Mouse (Mus musculus) myocyte (in vitro differentiated cells): ENCODE measurements around the gene Ednrb. TPM values are rescaled to one million over a fixed set of nuclear protein-coding genes. Genes with fewer than 3 reads are reported as not detected.

Experiments
- H3K27me3 ChIP-seq: one replicate; pipeline ENCODE4 v1.6.1; 2011; ENCODE audit not compliant: control insufficient read depth, insufficient read depth, insufficient read length
- H3K36me3 ChIP-seq: one replicate; pipeline ENCODE4 v1.6.1; 2011; ENCODE audit not compliant: control insufficient read depth, insufficient read depth
- H3K4me2 ChIP-seq: one replicate; pipeline ENCODE4 v1.6.1; 2011; ENCODE audit warnings: low read depth, control low read depth
- H3K4me3 ChIP-seq: one replicate; pipeline ENCODE4 v1.5.1; 2011; ENCODE audit warnings: mild to moderate bottlenecking, control low read depth, moderate library complexity
- H3K79me2 ChIP-seq: one replicate; pipeline ENCODE4 v1.6.1; 2011; ENCODE audit not compliant: control insufficient read depth, insufficient read depth
- H3ac ChIP-seq: one replicate; pipeline ENCODE4 v1.6.1; 2011; ENCODE audit not compliant: control insufficient read depth, insufficient read length
- CEBPB ChIP-seq: IDR thresholded peaks from 2 replicates; pipeline ENCODE4 v1.6.1; 2011; ENCODE audit warnings: mild to moderate bottlenecking, moderate library complexity; ENCODE audit not compliant: poor library complexity, insufficient read depth, severe bottlenecking
- E2F4 ChIP-seq: IDR thresholded peaks from one replicate; pipeline ENCODE4 v1.6.1; 2011; ENCODE audit warnings: mild to moderate bottlenecking, control low read depth, moderate library complexity; ENCODE audit not compliant: insufficient read depth
- MAX ChIP-seq: IDR thresholded peaks from one replicate; pipeline ENCODE4 v1.6.1; 2011; ENCODE audit warnings: low read depth, mild to moderate bottlenecking, control low read depth
- MYOD1 ChIP-seq, 3 experiments: IDR thresholded peaks; one replicate each; pipeline ENCODE4 v1.6.1; 2011; ENCODE audit warnings: control low read depth in 2 of 3, low read depth in 2 of 3, mild to moderate bottlenecking in 2 of 3, moderate library complexity in 1 of 3; ENCODE audit not compliant: insufficient read length in 2 of 3, control insufficient read depth in 1 of 3
- MYOG ChIP-seq, 3 experiments: IDR thresholded peaks; one replicate each; pipeline ENCODE4 v1.6.1; 2011; ENCODE audit warnings: control low read depth in 2 of 3, low read depth in 2 of 3, mild to moderate bottlenecking in 2 of 3; ENCODE audit not compliant: insufficient read length in 2 of 3, control insufficient read depth in 1 of 3, insufficient read depth in 1 of 3
- POLR2A ChIP-seq: IDR thresholded peaks from one replicate; pipeline ENCODE4 v1.6.1; 2011; ENCODE audit warnings: low read depth, mild to moderate bottlenecking, control low read depth, moderate library complexity; ENCODE audit not compliant: insufficient read length
- POLR2AphosphoS2 ChIP-seq: IDR thresholded peaks from one replicate; pipeline ENCODE4 v1.6.1; 2011; ENCODE audit warnings: low read depth, control low read depth; ENCODE audit not compliant: insufficient read length
- REST ChIP-seq: IDR thresholded peaks from one replicate; pipeline ENCODE4 v1.6.1; 2011; ENCODE audit warnings: mild to moderate bottlenecking, control low read depth, moderate library complexity; ENCODE audit not compliant: insufficient read depth, insufficient read length
- SRF ChIP-seq: IDR thresholded peaks from one replicate; pipeline ENCODE4 v1.6.1; 2011; ENCODE audit warnings: low read depth; ENCODE audit not compliant: control insufficient read depth, insufficient read length
- TCF12 ChIP-seq: IDR thresholded peaks from one replicate; pipeline ENCODE4 v1.6.1; 2011; ENCODE audit warnings: mild to moderate bottlenecking, control low read depth; ENCODE audit not compliant: poor library complexity, insufficient read depth, severe bottlenecking
- TCF3 ChIP-seq: IDR thresholded peaks from one replicate; pipeline ENCODE4 v1.6.1; 2011; ENCODE audit warnings: low read depth, control low read depth; ENCODE audit not compliant: insufficient read length
- USF1 ChIP-seq: IDR thresholded peaks from one replicate; pipeline ENCODE4 v1.6.1; 2011; ENCODE audit warnings: low read depth, mild to moderate bottlenecking, control low read depth, moderate library complexity
- polyA plus RNA-seq: library from polyadenylated mRNA; unstranded; fragments of >200 nt; fragmentation: generic; extraction: Trizol; gene quantifications from one replicate; pipeline ENCODE4 v1.2.1, GENCODE M21; 2012; ENCODE audit warnings: missing spikeins

Ednrb gene
- polyA plus RNA-seq, 1 experiment: not detected

- TF ChIP-seq MYOG (IDR thresholded peaks at IDR 0.05; ENCODE audit: control insufficient read depth in 1 of 3, insufficient read depth in 1 of 3, insufficient read length in 2 of 3, low read depth in 2 of 3) (no peak), REST (no peak), MAX (no peak), POLR2AphosphoS2 (no peak), TCF3 (no peak)
- Histone ChIP-seq H3K36me3 (no peaks in the 10 kb centered on the region), H3K4me2 (no peak overlapping the region), H3K4me3 (no peak overlapping the region), H3ac (no peak overlapping the region), H3K27me3 (no peaks in the 10 kb centered on the region), H3K79me2 (no peaks in the 10 kb centered on the region)
Measured at GRCm38 (mm10) chr14:103831007-103831406, 13.2 kb downstream of the Ednrb start.

- no peaks in the 10 kb centered on the region for H3K79me2 ChIP-seq
- no peak overlapping the region for H3K4me3 ChIP-seq
- no peak overlapping the region for H3ac ChIP-seq
- no peak overlapping the region for H3K4me2 ChIP-seq
- no peak for TF ChIP-seq POLR2AphosphoS2
- no peak for TF ChIP-seq TCF12
- no peak for TF ChIP-seq USF1
- TF ChIP-seq SRF: no peak
- no peak for TF ChIP-seq CEBPB
- TF ChIP-seq POLR2A: no peak
- no peak for TF ChIP-seq TCF3
- TF ChIP-seq MAX: no peak
- no peak for TF ChIP-seq REST
- TF ChIP-seq MYOD1 (IDR thresholded peaks at IDR 0.05; ENCODE audit: control insufficient read depth in 1 of 3, insufficient read length in 2 of 3, low read depth in 2 of 3): no peak
- TF ChIP-seq MYOG (IDR thresholded peaks at IDR 0.05; ENCODE audit: control insufficient read depth in 1 of 3, insufficient read depth in 1 of 3, insufficient read length in 2 of 3, low read depth in 2 of 3): no peak
- TF ChIP-seq E2F4: no peak
- no peaks in the 10 kb centered on the region for H3K36me3 ChIP-seq
- H3K27me3 ChIP-seq: no peaks in the 10 kb centered on the region
Measured at GRCm38 (mm10) chr14:103826343-103826742, 17.9 kb downstream of the Ednrb start.

- Histone ChIP-seq H3K79me2 (no peaks in the 10 kb centered on the region), H3ac (no peak overlapping the region), H3K27me3 (no peaks in the 10 kb centered on the region), H3K36me3 (no peaks in the 10 kb centered on the region), H3K4me3 (no peak overlapping the region), H3K4me2 (no peak overlapping the region)
- TF ChIP-seq CEBPB (no peak), TCF3 (no peak), MYOG (IDR thresholded peaks at IDR 0.05; ENCODE audit: control insufficient read depth in 1 of 3, insufficient read depth in 1 of 3, insufficient read length in 2 of 3, low read depth in 2 of 3) (no peak), E2F4 (no peak), MAX (no peak), REST (no peak), SRF (no peak), MYOD1 (IDR thresholded peaks at IDR 0.05; ENCODE audit: control insufficient read depth in 1 of 3, insufficient read length in 2 of 3, low read depth in 2 of 3) (no peak), POLR2A (no peak), USF1 (no peak), TCF12 (no peak), POLR2AphosphoS2 (no peak)
Measured at GRCm38 (mm10) chr14:103825934-103826333, 18.3 kb downstream of the Ednrb start.

- no peak overlapping the region for H3K4me2 ChIP-seq
Measured at GRCm38 (mm10) chr14:103823501-103823900, 20.7 kb downstream of the Ednrb start.

GRCm38 (mm10) chr14:103822590-103822989, 21.6 kb downstream of the Ednrb start:
- no peaks in the 10 kb centered on the region for H3K79me2 ChIP-seq
- no peak overlapping the region for H3ac ChIP-seq
- H3K36me3 ChIP-seq: no peaks in the 10 kb centered on the region
- TF ChIP-seq TCF3 (no peak), MAX (no peak), E2F4 (no peak), SRF (no peak), POLR2AphosphoS2 (no peak), CEBPB (no peak), MYOG (IDR thresholded peaks at IDR 0.05; ENCODE audit: control insufficient read depth in 1 of 3, insufficient read depth in 1 of 3, insufficient read length in 2 of 3, low read depth in 2 of 3) (no peak), POLR2A (no peak), REST (no peak), MYOD1 (IDR thresholded peaks at IDR 0.05; ENCODE audit: control insufficient read depth in 1 of 3, insufficient read length in 2 of 3, low read depth in 2 of 3) (no peak), TCF12 (no peak), USF1 (no peak)
- no peak overlapping the region for H3K4me3 ChIP-seq
- no peaks in the 10 kb centered on the region for H3K27me3 ChIP-seq
- no peak overlapping the region for H3K4me2 ChIP-seq

More at GRCm38 (mm10) chr14:103823501-103823900, 20.7 kb downstream of the Ednrb start:
- Histone ChIP-seq H3K36me3 (no peaks in the 10 kb centered on the region), H3K79me2 (no peaks in the 10 kb centered on the region), H3K4me3 (no peak overlapping the region), H3ac (no peak overlapping the region), H3K27me3 (no peaks in the 10 kb centered on the region)
- no peak for TF ChIP-seq TCF12
- TF ChIP-seq SRF: no peak
- no peak for TF ChIP-seq MAX
- TF ChIP-seq REST: no peak
- no peak for TF ChIP-seq CEBPB
- TF ChIP-seq POLR2AphosphoS2: no peak
- no peak for TF ChIP-seq E2F4
- TF ChIP-seq MYOD1 (IDR thresholded peaks at IDR 0.05; ENCODE audit: control insufficient read depth in 1 of 3, insufficient read length in 2 of 3, low read depth in 2 of 3): no peak
- TF ChIP-seq POLR2A: no peak
- no peak for TF ChIP-seq MYOG (IDR thresholded peaks at IDR 0.05; ENCODE audit: control insufficient read depth in 1 of 3, insufficient read depth in 1 of 3, insufficient read length in 2 of 3, low read depth in 2 of 3)
- TF ChIP-seq TCF3: no peak
- no peak for TF ChIP-seq USF1
